In genomic region chr12:30581277-30581676, GRCm38 (mm10) we compare ENCODE assay signal across 16 mouse cellular contexts.
"Had no signal": no experiment of that assay in that cellular context is flagged by ENCODE, and none has a peak within 500 bp of the region (broad histone marks: within the 10 kb centered on the region; RNA-seq: fewer than 3 reads in every experiment).

No protein-coding gene starts in this region.

- DNase-seq: left cerebral cortex, postnatal 4 days; liver, embryonic 13.5 days; lung, adult 2 months; lung, postnatal 14 days; retina, postnatal 1 day; right cerebral cortex, postnatal 25 days; spleen, adult 18-20 months; thymus, adult 18-20 months; thymus, postnatal 36 days had no signal

- H3K36me3 ChIP-seq: liver, embryonic 13.5 days; midbrain, embryonic 12.5 days; midbrain, embryonic 15.5 days; neural tube, embryonic 12.5 days; neural tube, embryonic 15.5 days had no signal

- H3K4me3 ChIP-seq: liver, embryonic 13.5 days; midbrain, embryonic 12.5 days; midbrain, embryonic 15.5 days; neural tube, embryonic 12.5 days; neural tube, embryonic 15.5 days had no signal

- H3K27ac ChIP-seq: liver, embryonic 13.5 days; midbrain, embryonic 12.5 days; midbrain, embryonic 15.5 days; neural tube, embryonic 12.5 days; neural tube, embryonic 15.5 days had no signal

- H3K27me3 ChIP-seq: liver, embryonic 13.5 days; midbrain, embryonic 12.5 days; midbrain, embryonic 15.5 days; neural tube, embryonic 12.5 days; neural tube, embryonic 15.5 days had no signal

- H3K4me2 ChIP-seq: liver, embryonic 13.5 days; midbrain, embryonic 12.5 days; midbrain, embryonic 15.5 days; neural tube, embryonic 12.5 days; neural tube, embryonic 15.5 days had no signal

- ATAC-seq: hindbrain, embryonic 16.5 days; inflammation-experienced regulatory T-cells, adult 6 months; intestine, embryonic 16.5 days; midbrain, embryonic 15.5 days had no signal

- H3K9me3 ChIP-seq: liver, embryonic 13.5 days; midbrain, embryonic 12.5 days; midbrain, embryonic 15.5 days; neural tube, embryonic 12.5 days; neural tube, embryonic 15.5 days had no signal

- H3K9ac ChIP-seq: liver, embryonic 13.5 days; midbrain, embryonic 12.5 days; midbrain, embryonic 15.5 days; neural tube, embryonic 12.5 days; neural tube, embryonic 15.5 days had no signal
